Mouse (Mus musculus): Measurements from ENCODE around the gene Ptcd3. TPM values are rescaled to one million over a fixed set of nuclear protein-coding genes. Genes with fewer than 3 reads are reported as not detected.
A peak's percentile ranks its signal among the peaks of the same experiment; 100 is the strongest.
"Not testable (repeated sequence)": the region's sequence is repeated elsewhere in the genome, so short reads cannot be mapped to it uniquely, and the experiment has no call there.

Gene Ptcd3
- polyA plus RNA-seq, 2 experiments = 62.4 to 91.0 TPM

DNA sequence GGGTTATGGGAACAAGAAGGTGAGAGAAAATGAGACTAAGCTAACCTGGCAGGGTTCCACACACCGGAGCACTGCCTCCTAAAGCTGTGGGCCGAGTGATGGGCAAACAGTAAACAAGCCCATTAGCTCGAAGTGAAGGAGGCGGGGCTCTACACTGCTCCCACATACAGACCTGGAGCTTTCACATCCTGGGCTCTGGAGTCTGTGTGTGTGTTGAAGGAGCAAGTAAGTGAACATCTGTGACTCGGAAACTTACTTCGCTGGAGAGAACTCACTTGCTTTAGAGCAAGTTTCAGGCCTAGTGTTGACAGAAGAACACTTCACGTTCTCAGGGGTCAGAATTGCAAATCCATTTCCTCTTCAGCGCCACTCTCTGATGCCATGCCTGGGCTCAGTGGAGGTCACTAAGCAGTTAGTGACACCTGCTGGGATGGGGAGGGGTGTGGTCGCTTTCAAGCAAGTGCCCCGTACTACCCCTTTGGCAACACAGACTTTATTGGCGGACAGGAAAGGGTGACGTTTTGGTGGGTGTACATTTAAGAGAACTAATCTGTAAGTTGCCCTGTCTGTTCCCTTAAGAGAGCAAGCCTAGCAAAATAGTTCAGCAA, 22.4 kb upstream of the Ptcd3 start:
- Histone ChIP-seq H3K9me3 (ENCODE audit: control insufficient read depth, low read length) (no peaks in the 10 kb centered on the region), H3K9ac (ENCODE audit: low read depth, low read length, severe bottlenecking) (no peak overlapping the region), H3K27me3 (ENCODE audit: control insufficient read depth, insufficient read depth, low read length) (no peaks in the 10 kb centered on the region), H3K27ac (replicated peaks; ENCODE audit: low read depth, low read length) (no peak overlapping the region), H3K36me3 (ENCODE audit: control insufficient read depth, insufficient read depth, low read length) (peaks cover 80% of the 10 kb centered on the region), H3K4me2 (replicated peaks; ENCODE audit: low read depth, low read length, severe bottlenecking) (no peak overlapping the region), H3K4me1 (ENCODE audit: control insufficient read depth, insufficient read depth, low read length) (no peaks in the 10 kb centered on the region), H3K4me3 (replicated peaks; ENCODE audit: low read length) (no peak overlapping the region)
- ATAC-seq (ENCODE audit: low FRiP score, low read depth) = no peak
- WGBS = 69% methylated on average over 12 of the region's 12 CpGs
- no peak for TF ChIP-seq POLR2A (IDR thresholded peaks at IDR 0.05; ENCODE audit: borderline replicate concordance, extremely low read depth, insufficient read depth, insufficient read length)
- no peak for DNase-seq (ENCODE audit: low spot score)

DNA sequence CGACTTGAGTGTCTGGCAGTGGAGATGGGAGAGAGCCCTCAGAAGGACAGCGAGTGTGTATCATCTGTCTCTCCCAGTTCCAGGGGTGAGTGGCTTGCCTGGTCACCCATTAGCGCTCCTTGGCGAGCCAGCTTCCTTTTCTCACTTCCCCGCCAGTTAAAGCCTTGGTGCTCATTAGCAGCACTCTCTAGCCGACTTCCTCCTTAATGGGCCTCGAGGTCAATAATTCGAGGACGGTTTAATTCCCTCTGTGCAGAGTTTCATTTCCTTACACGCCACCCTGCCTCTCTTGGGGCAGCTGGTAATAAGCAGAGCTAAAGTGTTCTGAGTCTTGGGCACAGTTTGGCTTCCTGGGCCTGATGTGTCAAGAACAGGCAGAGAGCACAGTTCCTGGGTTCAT, 21.5 kb upstream of the Ptcd3 start:
- Histone ChIP-seq H3K4me2 (replicated peaks; ENCODE audit: low read depth, low read length, severe bottlenecking) (no peak overlapping the region), H3K4me3 (replicated peaks; ENCODE audit: low read length) (no peak overlapping the region), H3K27me3 (ENCODE audit: control insufficient read depth, insufficient read depth, low read length) (no peaks in the 10 kb centered on the region), H3K4me1 (ENCODE audit: control insufficient read depth, insufficient read depth, low read length) (no peaks in the 10 kb centered on the region), H3K36me3 (ENCODE audit: control insufficient read depth, insufficient read depth, low read length) (peaks cover 85% of the 10 kb centered on the region), H3K27ac (replicated peaks; ENCODE audit: low read depth, low read length) (no peak overlapping the region), H3K9ac (ENCODE audit: low read depth, low read length, severe bottlenecking) (no peak overlapping the region), H3K9me3 (ENCODE audit: control insufficient read depth, low read length) (no peaks in the 10 kb centered on the region)
- DNase-seq (ENCODE audit: low spot score) = no peak
- ATAC-seq (ENCODE audit: low FRiP score, low read depth) = no peak
- no peak for TF ChIP-seq POLR2A (IDR thresholded peaks at IDR 0.05; ENCODE audit: borderline replicate concordance, extremely low read depth, insufficient read depth, insufficient read length)
- WGBS = 63% methylated on average over 10 of the region's 10 CpGs

DNA sequence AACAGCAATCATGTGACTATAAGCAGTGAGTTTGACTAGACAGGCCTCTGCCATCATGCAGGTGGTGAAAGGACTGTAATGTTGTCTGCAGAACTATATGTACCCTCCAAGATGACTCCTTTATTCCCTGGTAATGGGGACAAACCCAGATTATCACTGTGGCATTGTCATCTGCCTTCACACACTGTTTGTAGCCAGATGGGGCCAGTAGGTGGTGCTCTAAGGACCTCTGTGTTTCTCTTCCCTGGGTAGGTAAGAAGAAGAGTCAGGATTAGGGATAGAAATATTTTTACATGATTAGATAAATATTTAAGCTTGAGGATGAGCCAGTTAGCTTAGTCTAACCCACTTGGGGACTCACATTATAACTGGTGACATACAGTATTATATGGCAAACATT, 19.4 kb upstream of the Ptcd3 start:
- H3K4me2 ChIP-seq (replicated peaks; ENCODE audit: low read depth, low read length, severe bottlenecking) = no peak overlapping the region
- ATAC-seq (ENCODE audit: low FRiP score, low read depth) = no peak
- H3K27ac ChIP-seq (replicated peaks; ENCODE audit: low read depth, low read length) = no peak overlapping the region
- H3K27me3 ChIP-seq (ENCODE audit: control insufficient read depth, insufficient read depth, low read length) = no peaks in the 10 kb centered on the region
- H3K4me3 ChIP-seq (replicated peaks; ENCODE audit: low read length) = no peak overlapping the region
- no peaks in the 10 kb centered on the region for H3K9me3 ChIP-seq (ENCODE audit: control insufficient read depth, low read length)
- H3K4me1 ChIP-seq (ENCODE audit: control insufficient read depth, insufficient read depth, low read length) = no peaks in the 10 kb centered on the region
- no peak for TF ChIP-seq POLR2A (IDR thresholded peaks at IDR 0.05; ENCODE audit: borderline replicate concordance, extremely low read depth, insufficient read depth, insufficient read length)
- H3K36me3 ChIP-seq (ENCODE audit: control insufficient read depth, insufficient read depth, low read length) = peaks cover 89% of the 10 kb centered on the region
- H3K9ac ChIP-seq (ENCODE audit: low read depth, low read length, severe bottlenecking) = no peak overlapping the region
- DNase-seq (ENCODE audit: low spot score) = peak; percentile 44

DNA sequence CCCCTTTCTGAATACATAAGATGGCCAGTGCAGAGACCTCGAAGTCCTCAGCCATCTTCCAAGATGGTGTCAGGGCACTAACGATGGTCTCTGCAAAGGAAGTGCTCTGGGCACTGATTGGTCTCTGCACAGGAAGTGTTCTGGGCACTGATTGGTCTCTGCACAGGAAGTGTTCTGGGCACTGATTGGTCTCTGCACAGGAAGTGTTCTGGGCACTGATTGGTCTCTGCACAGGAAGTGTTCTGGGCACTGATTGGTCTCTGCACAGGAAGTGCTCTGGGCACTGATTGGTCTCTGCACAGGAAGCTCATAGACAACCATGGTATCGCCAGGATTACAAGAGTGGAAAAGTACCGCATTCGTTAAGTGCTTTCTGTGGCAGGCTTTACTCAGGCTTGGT, 16.7 kb upstream of the Ptcd3 start:
- WGBS = 90% methylated on average over 5 of the region's 5 CpGs
- H3K36me3 ChIP-seq (ENCODE audit: control insufficient read depth, insufficient read depth, low read length) = peaks cover 89% of the 10 kb centered on the region
- not testable (repeated sequence) for DNase-seq (ENCODE audit: low spot score); H3K27ac ChIP-seq (replicated peaks; ENCODE audit: low read depth, low read length); ATAC-seq (ENCODE audit: low FRiP score, low read depth); H3K9ac ChIP-seq (ENCODE audit: low read depth, low read length, severe bottlenecking); H3K4me3 ChIP-seq (replicated peaks; ENCODE audit: low read length); H3K27me3 ChIP-seq (ENCODE audit: control insufficient read depth, insufficient read depth, low read length); H3K4me1 ChIP-seq (ENCODE audit: control insufficient read depth, insufficient read depth, low read length); H3K9me3 ChIP-seq (ENCODE audit: control insufficient read depth, low read length); H3K4me2 ChIP-seq (replicated peaks; ENCODE audit: low read depth, low read length, severe bottlenecking)

DNA sequence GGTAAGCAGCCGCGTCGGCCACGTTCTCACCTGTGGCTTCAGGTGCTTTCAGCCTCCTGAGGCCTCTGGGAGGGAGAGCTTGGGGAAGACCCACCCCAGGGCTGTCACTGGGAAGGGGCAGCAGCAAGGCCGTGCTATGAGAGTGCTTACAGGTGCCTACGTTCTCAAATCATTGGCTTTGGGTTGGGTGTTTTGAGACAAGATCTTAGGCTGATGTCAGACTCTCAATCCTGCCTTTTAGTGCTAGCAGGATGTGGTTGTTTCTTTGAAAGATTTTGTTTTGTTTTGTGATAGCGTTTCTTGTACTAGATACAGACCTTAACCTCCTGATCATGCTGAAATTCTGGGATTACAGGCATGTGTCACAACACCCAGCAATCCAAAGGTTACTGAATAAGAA, 12.2 kb upstream of the Ptcd3 start:
- no peaks in the 10 kb centered on the region for H3K4me1 ChIP-seq (ENCODE audit: control insufficient read depth, insufficient read depth, low read length)
- 96% methylated on average over 7 of the region's 7 CpGs for WGBS
- H3K9ac ChIP-seq (ENCODE audit: low read depth, low read length, severe bottlenecking) = no peak overlapping the region
- no peak overlapping the region for H3K27ac ChIP-seq (replicated peaks; ENCODE audit: low read depth, low read length)
- no peak overlapping the region for H3K4me3 ChIP-seq (replicated peaks; ENCODE audit: low read length)
- H3K36me3 ChIP-seq (ENCODE audit: control insufficient read depth, insufficient read depth, low read length) = peaks cover 90% of the 10 kb centered on the region
- no peak overlapping the region for H3K4me2 ChIP-seq (replicated peaks; ENCODE audit: low read depth, low read length, severe bottlenecking)
- no peaks in the 10 kb centered on the region for H3K27me3 ChIP-seq (ENCODE audit: control insufficient read depth, insufficient read depth, low read length)
- ATAC-seq (ENCODE audit: low FRiP score, low read depth) (no peak), DNase-seq (ENCODE audit: low spot score) (no peak)
- no peak for TF ChIP-seq POLR2A (IDR thresholded peaks at IDR 0.05; ENCODE audit: borderline replicate concordance, extremely low read depth, insufficient read depth, insufficient read length)
- no peaks in the 10 kb centered on the region for H3K9me3 ChIP-seq (ENCODE audit: control insufficient read depth, low read length)
